Mouse (Mus musculus) frontal cortex, postnatal 25 days (tissue): ENCODE results near the gene Ak5.
"Not testable (repeated sequence)": the region's sequence is repeated elsewhere in the genome, so short reads cannot be mapped to it uniquely, and the experiment has no call there.

ENCODE experiments used
- DNase-seq, 2 experiments: peaks; one replicate each; pipeline ENCODE4 v3.0.0; 2022; ENCODE audit warnings: low spot score in 2 of 2

Gene Ak5

GRCm38 (mm10) chr3:152475894-152476293 lies 192.3 kb downstream of the Ak5 start:
- DNase-seq: no peak

GRCm38 (mm10) chr3:152475278-152475669 lies 192.9 kb downstream of the Ak5 start:
- no peak for DNase-seq

- peak in 1 of 2 experiments; percentile 56 for DNase-seq
These were observed 193.4 kb downstream of the Ak5 start for GRCm38 (mm10) chr3:152474582-152475277.

GRCm38 (mm10) chr3:152472676-152473075 lies 195.5 kb downstream of the Ak5 start:
- DNase-seq: no peak

- DNase-seq: no peak
These were observed 197.8 kb downstream of the Ak5 start for GRCm38 (mm10) chr3:152470347-152470746.

- DNase-seq: no peak
These were observed 198.5 kb downstream of the Ak5 start for GRCm38 (mm10) chr3:152469423-152470200.

- no peak for DNase-seq
These were observed 199.6 kb downstream of the Ak5 start for GRCm38 (mm10) chr3:152468569-152469041.

GRCm38 (mm10) chr3:152468032-152468431 lies 200.1 kb downstream of the Ak5 start:
- DNase-seq: no peak

GRCm38 (mm10) chr3:152467312-152467711 lies 200.8 kb downstream of the Ak5 start:
- DNase-seq: no peak

- DNase-seq: no peak
These were observed 201.3 kb downstream of the Ak5 start for GRCm38 (mm10) chr3:152466849-152467248.

- no peak for DNase-seq
These were observed 202.8 kb downstream of the Ak5 start for GRCm38 (mm10) chr3:152465338-152465737.

- no peak for DNase-seq
These were observed 203.7 kb downstream of the Ak5 start for GRCm38 (mm10) chr3:152464462-152464861.

- DNase-seq: no peak
These were observed 205.3 kb downstream of the Ak5 start for GRCm38 (mm10) chr3:152462900-152463299.

GRCm38 (mm10) chr3:152462038-152462547 lies 206.1 kb downstream of the Ak5 start:
- DNase-seq: no peak

GRCm38 (mm10) chr3:152460802-152461201 lies 207.4 kb downstream of the Ak5 start:
- DNase-seq: no peak

GRCm38 (mm10) chr3:152458875-152459274 lies 209.3 kb downstream of the Ak5 start:
- not testable (repeated sequence) for DNase-seq

GRCm38 (mm10) chr3:152457308-152458035 lies 210.7 kb downstream of the Ak5 start:
- DNase-seq: no peak

GRCm38 (mm10) chr3:152453163-152453562 lies 215.0 kb downstream of the Ak5 start:
- DNase-seq: no peak

GRCm38 (mm10) chr3:152446966-152447365 lies 221.2 kb downstream of the Ak5 start:
- no peak for DNase-seq

GRCm38 (mm10) chr3:152444114-152444513 lies 224.0 kb downstream of the Ak5 start:
- no peak for DNase-seq

GRCm38 (mm10) chr3:152442795-152443194 lies 225.4 kb downstream of the Ak5 start:
- no peak for DNase-seq

- no peak for DNase-seq
These were observed 230.1 kb downstream of the Ak5 start for GRCm38 (mm10) chr3:152438068-152438467.
